Mouse (Mus musculus): ENCODE results near the gene Gga1.
"Not testable (repeated sequence)": the region's sequence is repeated elsewhere in the genome, so short reads cannot be mapped to it uniquely, and the experiment has no call there.

The Gga1 gene

DNA sequence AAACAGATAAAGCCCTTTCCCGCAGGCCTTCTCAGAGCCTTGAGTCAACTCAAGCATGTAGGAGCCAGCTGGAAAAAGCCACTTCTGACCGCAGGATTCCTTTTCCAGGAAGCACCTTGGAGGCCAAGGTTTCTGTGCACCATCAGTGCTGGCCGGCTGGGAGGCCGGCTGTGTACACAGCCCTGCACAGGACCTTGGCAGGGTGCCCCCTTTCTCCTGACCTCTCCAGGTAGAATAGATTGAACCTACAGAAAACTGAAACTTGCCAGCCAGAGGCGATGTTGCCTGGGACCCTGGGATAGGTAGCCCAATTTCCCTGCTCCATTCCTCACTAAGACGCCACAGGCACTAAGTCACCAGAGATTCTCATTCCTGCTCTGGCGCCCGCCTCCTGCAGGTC, 31.1 kb upstream of the Gga1 start:
- DNase-seq = no peak

DNA sequence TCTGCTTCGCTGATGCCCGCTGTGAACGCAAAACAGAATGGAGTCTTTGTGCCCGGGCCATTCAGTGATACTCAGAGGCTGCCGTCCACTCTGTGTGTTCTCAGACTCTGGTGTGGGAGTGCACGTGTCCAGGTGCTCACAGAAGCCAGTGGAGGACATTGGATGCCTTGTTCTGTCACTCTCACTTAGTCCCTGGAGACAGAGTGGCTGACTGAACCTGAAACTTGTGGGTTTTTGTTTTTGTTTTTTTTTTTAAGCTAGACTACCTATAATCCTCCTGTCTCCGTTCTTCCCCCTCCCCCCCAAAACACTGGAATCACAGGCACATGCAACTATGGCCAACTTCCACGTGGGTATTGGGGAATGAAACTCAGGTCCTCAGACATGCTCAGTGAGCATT, 30.6 kb upstream of the Gga1 start:
- DNase-seq = no peak

DNA sequence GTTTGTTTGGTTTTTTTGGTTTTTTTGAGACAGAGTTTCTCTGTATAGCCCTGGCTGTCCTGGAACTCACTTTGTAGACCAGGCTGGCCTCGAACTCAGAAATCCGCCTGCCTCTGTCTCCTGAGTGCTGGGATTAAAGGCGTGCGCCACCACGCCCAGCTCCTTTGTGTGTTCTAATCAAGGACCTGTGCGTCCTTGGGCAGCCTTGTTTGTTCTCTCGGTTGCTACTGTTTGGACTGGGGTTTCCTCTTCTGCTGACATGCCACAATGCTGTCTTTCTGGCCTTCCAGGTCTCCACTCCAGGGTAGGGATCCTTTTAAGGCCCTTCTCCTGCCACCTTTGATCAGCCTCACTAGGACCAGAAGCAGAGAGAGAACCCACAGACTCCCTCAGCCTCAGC, 30.2 kb upstream of the Gga1 start:
- DNase-seq = not testable (repeated sequence)

DNA sequence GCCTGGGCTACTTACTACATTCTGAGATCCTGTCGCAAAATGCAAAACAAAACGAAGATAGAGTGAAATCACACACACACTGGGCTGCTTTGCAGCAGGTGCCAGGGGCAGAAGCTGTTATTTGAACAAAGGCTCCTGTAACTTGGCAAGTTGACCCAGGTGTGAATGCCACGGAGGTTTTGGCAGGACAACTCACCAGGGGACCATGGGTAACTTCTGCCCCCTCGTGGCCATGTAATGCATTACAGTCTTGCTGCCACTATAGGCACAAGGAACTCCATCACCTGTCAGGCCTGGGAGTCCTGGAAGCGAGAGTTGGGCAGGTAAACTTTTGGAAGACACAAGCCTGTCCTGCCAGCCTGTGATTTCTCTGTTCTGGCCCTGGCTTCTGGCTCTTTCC, 28.5 kb upstream of the Gga1 start:
- peak; percentile 85 for DNase-seq

DNA sequence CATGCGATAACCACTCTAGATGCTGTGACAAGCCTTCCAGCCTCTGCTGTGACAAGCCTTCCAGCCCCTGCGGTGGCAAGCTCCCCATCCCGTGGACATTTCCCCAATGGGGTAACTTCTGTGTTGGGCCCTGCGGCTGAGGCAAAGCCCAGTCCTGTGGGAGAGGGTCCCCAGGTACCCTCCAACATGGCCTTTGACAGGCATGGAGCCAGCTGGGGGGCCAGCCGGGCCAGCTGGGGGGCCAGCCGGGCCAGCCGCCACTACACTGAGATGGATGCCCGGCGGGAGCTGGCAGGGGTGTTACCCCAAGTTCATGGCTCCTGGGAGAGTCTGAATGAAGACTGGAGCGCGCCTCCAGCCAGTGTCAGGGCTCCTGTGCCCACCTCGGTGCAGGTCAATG, 27.5 kb upstream of the Gga1 start:
- no peak for DNase-seq

DNA sequence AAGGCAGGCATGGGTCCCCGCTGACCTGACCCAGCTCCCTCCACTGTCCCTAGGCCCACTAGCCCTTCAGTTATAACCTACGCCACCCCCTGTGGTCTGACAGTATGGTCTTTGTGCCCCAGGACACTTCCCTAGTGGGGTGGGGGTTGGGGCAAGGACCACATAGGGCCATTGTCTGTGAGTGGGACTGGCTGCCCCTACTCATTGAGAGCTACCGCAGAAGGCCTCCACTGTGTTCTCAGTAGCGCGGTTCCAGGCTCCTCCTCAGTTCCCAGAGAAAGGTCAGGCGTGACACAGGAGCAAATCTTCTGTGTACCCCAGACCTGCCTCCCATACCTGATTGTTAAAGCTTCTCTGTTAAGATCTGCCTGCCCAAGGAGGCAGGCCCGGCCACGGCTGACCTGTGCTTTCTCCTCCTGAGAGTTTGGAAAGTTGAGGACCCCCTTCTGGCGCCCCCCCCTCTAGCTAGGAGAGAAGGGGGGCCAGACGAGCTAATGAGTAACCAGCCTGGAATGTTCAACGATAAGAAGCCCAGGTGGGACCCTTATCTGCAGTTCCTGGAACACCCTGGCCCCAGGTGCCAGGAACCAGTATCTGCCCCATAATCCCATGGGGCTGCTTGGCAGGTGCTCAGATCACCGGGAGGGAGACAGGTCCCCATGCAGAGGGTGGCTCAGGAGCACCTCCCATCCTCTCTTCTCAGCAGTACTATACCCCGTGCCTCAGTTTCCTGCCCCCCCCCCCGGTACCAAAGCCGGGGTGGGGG, 26.7 kb upstream of the Gga1 start:
- DNase-seq = no peak

DNA sequence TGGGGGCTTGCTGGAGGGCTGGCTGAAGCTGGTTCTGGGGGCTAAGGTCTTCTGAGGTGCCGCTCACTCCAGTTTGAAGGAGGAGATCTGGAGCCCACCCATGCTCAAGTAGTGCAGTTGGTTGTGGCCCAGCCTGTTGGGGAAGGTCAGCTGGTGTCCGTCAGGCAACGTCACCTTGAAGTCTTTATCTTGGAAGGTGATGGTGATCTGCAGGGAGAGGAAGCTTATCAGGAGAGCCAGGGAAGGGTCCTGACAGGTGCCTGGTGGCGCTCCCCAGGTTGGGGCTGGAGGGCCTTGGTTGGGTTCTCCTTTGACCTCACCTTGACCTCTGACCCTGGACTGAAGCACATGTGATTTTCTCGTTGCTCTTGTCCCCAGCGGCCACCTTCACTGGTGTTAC, 26.0 kb upstream of the Gga1 start:
- no peak for DNase-seq

DNA sequence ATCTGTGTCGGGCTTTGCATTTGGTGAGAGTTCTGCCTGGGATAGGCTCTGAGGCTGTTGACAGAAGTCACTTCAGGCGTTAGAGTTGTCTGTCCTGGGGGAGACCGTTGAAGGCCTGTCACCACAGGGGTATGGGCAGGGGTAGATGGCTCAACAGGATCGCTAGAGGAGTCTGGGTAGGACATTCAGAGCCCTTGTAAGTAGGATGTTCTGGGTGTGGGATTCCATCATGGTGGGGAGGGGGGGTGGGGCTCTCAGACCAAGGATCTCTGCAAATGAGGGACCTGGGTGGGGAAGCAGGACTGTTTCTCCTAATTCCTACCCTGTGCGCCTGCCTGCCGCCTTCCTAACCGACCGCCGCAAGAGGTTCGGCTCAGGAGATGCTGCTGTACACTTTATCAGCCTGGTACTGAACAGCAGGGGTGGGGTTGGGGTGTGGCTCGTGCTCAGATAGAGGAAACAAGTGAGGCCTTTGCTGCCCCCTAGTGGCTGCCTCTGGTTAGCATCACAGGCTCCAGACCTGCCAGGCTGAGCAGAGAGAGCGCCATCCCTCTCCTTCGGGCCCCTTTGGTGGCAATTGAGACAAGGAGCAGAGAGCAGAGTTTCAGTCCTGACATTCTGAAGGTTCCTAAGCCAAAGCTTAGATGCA, 25.4 kb upstream of the Gga1 start:
- peak; percentile 95 for DNase-seq

DNA sequence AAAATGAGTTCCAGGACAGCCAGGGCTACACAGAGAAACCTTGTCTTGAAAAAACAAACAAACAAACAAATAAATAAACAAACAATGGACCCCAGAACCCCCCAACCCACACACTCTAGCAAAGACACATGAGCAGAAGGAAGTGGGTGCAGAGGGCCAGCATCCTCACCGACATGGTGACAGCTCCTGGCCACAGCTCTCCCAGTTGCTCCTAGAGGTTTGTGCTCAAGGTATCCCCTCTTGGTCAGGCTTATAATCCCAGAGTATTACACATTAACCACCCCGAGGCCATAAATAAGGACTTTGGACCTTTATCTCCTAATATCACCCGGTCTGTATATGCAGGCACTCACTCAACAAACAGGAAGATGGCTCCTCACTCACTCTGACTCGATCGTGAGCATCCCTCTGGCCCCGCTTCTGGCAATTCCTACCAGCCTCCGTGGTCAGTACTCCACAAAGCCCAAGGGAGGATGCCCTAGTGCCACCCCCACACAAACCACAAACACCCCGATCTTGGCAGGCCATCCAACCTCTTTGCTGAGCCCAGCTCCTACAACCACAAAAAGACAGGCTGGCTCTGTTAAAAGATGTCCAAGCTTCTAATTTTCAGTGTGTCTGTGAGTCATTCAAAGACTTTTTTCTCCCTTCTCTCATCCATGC, 21.6 kb upstream of the Gga1 start, which contains the start of gene Lgals2:
TSS of gene Lgals2 (minus strand) at position 227 of the 663 bp plus-strand sequence.
- DNase-seq = no peak

DNA sequence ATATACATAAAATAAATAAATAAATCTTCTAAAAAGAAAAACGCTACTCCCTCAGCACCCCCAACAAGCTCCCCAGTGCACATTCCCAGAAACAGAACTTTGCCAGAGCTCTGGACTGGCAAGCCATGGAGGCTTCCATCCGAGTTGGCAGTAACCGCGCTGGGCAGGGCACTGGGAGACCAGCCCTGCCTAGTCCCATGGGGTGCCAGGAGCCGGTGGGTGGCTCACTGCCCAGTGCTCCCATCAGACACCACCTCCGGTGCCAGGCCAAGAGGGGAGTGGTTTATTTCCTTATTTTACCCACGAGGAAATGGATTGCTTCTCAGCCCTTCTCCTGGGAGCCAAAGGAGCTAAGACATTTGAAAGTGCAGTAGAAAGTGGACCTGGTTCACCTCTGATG, 20.0 kb upstream of the Gga1 start:
- no peak for DNase-seq

DNA sequence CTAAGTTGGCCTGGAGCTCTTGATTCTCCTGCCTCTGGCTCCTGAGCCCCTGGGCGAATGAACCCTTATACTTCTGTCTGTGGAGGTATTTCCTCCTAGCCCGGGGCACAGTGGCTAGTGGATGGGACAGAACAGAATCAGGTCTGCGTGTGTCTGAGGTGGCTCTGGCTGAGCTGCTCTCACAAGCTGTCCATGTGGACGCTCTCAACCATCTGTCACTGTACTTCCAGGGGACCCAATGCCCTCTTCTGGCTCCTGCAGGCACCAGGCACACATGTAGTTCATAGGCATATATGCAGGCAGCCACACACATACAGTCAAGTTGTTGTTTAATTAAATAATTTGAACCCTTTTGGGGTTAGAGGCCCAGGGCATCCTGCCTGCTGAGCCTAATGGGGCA, 17.7 kb upstream of the Gga1 start:
- no peak for DNase-seq

DNA sequence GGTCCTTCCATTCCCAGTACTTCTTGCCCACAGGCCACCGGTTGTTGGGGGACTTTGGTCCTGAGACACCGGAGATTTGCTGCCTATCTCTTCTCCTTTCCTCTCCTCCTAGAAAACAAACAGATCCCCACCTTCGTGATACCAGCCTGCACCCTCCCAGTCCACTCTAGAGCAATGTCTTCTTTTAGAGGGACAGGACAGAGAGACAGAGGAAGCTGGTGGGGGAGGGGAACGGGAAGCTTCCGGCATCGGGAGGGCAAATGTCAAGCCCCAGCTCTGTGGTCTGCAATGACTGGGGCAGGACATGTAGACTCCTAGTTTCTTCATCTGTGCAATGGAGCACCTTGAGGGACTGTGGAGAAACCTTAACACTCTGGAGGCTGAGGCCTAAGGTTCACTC, 17.3 kb upstream of the Gga1 start:
- peak; percentile 42 for DNase-seq

DNA sequence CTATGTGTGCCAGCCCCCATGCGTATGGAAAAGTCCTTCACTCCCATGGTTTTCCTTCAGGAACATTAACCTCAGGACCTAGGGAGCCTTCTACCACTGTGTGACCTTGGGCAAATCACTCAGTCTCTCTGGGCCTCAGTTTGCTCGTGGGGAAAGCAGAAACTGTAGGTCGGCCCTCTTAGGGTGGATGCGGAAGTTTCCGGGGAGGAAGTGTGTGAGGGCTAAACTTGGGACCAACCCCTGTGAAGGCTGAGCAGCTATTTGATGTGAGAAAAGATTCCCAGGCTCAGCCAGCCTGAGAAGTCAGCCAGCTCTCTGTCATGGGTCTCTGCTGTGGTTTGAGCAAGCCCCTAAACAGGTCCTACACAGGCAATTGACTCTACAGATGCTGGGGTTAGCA, 14.7 kb upstream of the Gga1 start:
- DNase-seq = no peak

DNA sequence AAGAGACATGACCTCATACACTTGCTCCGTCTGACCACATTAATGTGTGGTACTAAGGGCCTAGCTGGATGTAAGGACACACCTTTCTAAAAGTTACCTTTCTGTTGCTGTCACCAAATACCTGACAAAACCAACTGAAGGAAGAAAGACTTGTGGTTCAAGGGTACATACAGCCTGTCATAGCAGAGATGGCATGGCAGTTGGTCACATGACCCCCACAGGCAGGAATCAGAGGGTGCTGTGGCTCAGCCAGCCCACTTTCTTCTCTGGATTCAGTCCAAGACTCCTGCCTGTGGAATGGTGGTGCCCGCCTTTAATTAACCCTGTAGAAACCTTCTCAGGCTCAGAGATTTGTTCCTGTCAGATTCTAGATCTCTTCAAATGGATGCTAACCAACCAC, 13.8 kb upstream of the Gga1 start:
- no peak for DNase-seq

DNA sequence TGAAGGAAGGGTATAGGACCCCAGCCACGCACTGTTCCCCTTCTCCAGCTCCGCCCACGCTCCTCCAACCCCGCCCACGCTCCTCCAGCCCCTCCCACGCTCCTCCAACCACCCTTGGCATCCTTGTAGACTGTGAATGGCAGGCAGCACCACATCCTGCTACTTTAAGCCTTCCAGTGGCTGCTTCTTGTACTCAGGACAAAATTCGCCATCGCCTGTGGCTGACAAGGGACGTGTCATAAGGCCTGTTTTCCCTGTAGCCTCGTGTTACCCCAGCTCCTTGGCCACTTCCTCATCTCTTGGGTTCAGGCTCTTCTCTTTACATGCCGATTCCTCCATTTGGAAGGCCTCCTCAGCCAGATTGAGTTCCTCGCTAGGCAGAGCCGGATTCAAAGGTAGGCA, 13.1 kb upstream of the Gga1 start:
- DNase-seq = no peak

DNA sequence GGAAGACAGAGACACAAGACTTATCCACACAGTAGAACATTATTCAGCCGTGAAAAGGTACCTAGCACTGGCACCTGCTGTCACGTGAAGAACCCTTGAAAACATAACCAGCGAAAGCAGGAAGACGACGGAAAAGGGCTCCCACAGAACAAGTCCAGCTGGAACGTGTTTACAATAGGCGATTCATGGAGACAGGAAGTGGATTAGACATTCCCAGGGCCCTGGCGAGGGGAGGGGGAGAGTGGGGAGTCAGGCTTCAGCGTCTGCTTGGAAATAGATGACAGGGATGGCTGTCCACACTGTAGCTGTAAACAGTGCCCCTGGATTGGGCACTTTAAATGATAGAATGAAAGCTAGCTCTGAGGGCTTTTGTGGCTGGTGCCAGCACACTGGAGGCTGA, 8.6 kb upstream of the Gga1 start:
- DNase-seq = peak; percentile 51

DNA sequence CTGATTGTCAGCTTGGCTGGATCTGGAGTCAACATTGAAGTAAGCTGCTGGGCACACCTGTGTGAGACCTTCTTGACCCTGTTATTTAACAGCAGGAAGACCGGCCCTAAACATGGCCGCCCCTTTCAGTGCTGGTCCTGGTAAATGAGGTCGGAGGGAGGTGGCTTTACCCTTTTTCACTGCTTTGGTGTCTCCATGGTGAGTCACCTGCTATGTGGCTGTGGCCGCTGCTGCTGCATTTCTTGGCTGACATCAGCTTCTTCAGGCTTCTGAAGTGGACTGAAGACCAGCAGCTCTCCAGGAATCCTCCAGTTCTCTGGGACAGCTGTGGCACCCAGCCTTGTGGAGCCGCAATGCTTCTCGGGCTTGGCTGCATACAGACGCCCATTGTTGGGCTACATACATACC, 8.2 kb upstream of the Gga1 start:
- DNase-seq = no peak

DNA sequence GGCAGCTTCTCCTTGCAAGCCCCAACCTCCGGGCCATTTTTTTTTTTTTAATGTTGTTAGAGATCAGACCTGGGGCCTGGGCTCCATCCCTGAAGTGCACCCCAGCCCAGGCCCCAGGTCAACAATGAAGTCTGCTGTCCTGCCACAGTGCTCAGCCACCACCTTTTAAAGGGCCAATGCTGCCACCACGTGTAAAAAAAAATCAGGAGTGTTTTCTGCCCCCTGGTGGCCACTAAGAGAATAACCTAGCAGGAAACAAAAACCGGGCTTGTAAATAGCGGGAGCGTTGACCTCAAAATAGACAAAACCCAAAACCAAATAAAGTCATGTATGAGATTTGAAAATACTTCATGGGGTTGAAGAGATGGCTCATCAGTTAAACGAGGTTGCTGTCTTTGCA, 7.2 kb upstream of the Gga1 start:
- DNase-seq = peak; percentile 43

DNA sequence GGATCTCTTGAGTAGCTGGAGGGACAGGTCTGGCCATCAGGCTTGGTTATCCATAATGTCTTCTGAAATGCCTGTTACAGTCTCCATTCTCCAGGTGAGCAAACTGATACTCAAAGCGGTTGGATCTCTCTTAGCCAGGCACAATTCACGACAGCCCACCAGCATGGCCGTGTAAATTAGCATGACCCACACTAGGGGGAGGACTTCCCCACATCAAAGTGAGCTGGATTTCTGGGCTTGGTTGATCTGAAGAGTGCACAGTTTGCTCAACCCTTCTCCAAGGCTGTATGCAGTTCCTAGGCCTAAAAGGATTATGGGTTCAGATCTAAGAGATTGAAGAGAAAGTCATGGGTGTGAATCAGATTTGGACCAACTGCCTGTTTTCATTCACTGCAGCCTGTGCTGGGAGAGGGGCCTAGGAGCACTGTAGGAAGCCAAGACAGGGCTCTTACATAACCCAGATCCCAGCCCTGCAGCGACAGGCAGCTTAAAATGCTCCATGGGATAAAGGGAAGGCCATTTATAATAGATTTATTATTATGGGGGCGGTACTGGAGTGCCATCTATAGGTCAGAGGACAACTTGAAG, 4.9 kb upstream of the Gga1 start:
- DNase-seq = no peak

DNA sequence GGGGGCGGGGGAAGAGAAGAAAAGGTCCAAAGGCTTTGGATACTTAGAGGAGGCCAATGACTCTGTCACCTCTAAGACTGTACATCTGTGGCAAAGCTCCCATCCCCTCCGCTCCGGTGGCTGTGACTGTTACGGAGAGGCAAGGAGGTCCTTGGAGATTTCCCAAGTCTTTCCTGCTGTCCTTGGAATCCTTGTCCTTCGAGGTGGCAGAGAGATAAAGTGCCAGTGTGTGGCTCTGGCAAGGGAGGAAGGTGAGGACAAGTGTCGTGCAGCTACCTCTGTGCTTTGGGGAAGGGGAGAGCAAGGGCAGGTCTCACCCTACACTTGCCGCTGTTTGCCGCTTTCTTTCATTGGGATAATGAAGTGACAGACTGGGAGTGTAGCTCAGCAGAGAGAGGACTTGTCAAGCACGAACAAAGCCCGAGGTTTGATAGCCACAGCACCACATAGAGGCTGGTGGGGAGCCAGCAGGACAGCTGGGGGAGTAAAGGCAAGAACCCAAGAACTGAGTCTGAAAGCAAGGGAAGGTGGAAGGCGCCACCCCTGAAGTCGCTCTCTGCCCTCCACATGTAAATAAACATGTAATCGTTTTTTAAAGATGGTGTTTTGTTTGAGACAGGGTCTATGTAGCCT, 3.1 kb upstream of the Gga1 start:
- no peak for DNase-seq

DNA sequence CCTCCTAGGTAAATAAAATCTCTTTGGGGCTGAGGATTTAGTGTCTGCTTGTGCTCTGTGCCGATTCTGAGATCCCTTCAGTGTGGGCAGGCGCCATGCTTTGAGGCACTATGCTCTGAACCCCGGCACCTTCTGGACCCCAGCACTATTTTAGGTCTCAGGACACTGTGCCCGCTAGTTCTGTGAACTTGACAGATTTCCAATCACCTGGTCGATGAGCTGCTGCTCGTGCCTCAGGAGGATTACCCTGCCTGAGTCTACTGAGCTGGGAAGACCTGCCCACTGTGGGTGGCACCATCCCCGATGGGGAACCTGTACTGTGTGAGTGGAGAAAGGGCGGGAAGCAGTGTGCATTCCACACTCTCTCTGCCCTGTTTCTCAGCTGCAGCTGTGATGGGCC, 2.0 kb upstream of the Gga1 start:
- DNase-seq = no peak

DNA sequence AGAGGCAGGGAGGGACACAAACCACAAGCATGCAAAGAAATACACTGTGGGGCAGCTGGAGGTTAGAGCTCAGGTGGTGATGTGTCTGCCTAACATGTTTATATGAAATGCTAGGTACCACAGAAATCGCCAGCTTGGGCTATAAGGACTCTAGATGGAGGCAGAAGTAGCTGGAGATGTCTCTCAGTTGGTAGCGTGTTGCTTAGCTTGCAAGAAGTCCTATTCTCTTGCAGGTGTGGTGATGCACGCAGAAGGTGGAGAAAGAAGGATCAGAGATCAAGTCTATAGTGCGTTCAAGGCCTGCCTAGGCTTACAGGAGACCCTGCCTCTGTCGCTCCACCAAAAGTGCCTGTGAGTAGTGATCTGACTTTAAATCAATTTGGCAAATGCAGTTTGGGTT, 1.5 kb upstream of the Gga1 start:
- no peak for DNase-seq

DNA sequence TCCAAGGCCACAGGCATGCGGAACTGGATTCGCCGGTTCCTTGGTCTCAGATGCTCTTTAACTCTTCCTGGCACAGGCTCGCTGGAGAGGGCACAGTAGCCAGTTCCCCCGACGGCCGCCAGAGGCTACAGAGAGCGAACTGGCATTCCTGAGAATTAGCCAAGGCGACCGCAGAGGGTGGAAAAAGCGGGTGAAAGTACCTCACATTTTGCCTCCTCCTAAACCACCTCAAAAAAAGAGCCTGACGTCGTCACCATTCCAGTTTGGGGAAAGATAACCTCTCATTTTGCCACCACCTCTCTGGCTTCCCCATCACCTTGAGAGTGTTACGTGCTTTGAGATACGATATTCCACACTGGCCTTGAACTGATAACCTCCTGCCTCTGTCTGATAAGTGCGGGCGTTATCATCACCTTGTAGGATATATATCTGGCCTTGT, 713 bp upstream of the Gga1 start:
- peak; percentile 77 for DNase-seq

Measured in liver (tissue).